Mouse (Mus musculus): Measurements from ENCODE around the gene Hsf2bp. TPM values are rescaled to one million over a fixed set of nuclear protein-coding genes. Genes with fewer than 3 reads are reported as not detected.

Gene Hsf2bp
- total and polyA plus RNA-seq, 3 experiments: 0.04 to 0.15 TPM; not detected in 1

DNA sequence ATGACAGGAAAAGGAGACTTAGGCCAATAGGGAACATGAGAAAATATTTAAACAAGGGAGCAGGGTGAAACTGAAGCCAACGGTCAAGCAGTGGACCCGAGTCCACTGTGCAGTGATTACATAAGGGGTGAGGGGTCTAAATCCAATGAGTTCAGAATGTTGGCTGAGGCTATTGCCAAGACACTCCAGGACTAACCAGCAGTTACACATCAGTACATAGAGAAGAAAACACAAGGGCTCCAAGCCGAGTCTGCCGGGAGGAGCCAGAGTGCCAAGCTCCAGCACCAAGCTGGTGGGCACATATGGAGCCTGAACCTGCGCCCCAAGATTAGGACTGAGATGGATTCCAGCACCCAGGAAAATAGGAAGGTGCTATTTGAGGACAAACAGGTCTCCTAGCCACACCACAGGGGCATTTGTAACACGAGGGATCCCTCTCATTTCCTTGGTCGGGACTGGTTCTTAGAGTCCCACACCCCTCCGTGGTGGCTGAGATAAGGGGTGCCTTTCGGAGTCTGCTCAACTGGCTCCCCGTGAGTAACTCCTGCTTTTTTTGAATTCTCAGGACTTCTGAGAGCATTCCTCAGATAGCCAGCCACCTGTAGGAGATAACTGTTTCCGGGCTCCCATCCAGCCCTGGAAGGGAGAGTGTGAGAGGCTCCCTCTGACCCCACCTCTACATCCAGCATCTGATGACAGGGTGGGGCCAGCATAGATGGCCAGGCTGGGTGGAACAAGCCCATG is 134.5 kb downstream of the Hsf2bp start:
- no peak overlapping the region for H3K4me3 ChIP-seq (ENCODE audit: control insufficient read depth in 1 of 2, insufficient read depth in 1 of 2, low read depth in 2 of 2, low read length in 2 of 2)
- H3K9me3 ChIP-seq (replicated peaks; ENCODE audit: insufficient read depth, low read length): no peaks in the 10 kb centered on the region
- H3K79me2 ChIP-seq (ENCODE audit: control insufficient read depth, insufficient read depth, low read length, poor library complexity): no peaks in the 10 kb centered on the region
- H3K36me3 ChIP-seq (ENCODE audit: control insufficient read depth in 1 of 2, insufficient read depth in 2 of 2, low read length in 2 of 2): peaks cover 0 to 5% of the 10 kb centered on the region in 2 experiments; a peak in 1 of 4 replicates
- no peak for DNase-seq (ENCODE audit: low read depth, low spot score)
- TF ChIP-seq ZMIZ1 (IDR thresholded peaks at IDR 0.05; ENCODE audit: low read depth, low read length) (no peak), USF1 (IDR thresholded peaks at IDR 0.05; ENCODE audit: low read depth, low read length) (no peak), SIN3A (IDR thresholded peaks at IDR 0.05; ENCODE audit: low read length) (no peak), POLR2AphosphoS2 (IDR thresholded peaks at IDR 0.05; ENCODE audit: low read length) (no peak), USF2 (IDR thresholded peaks at IDR 0.05; ENCODE audit: borderline replicate concordance in 1 of 2, insufficient read depth in 1 of 2, low read depth in 1 of 2, low read length in 2 of 2) (no peak), MYC (IDR thresholded peaks at IDR 0.05; ENCODE audit: low read depth, low read length) (no peak), MAFK (IDR thresholded peaks at IDR 0.05; ENCODE audit: borderline replicate concordance, low read depth, low read length) (no peak)
- H3K4me1 ChIP-seq (ENCODE audit: control insufficient read depth in 1 of 2, insufficient read depth in 2 of 2, low read length in 2 of 2): peaks cover 0 to 6% of the 10 kb centered on the region in 2 experiments; a peak in 1 of 4 replicates
- H3K9ac ChIP-seq (ENCODE audit: control insufficient read depth, low read depth, low read length, poor library complexity, severe bottlenecking): no peak overlapping the region
- no peak overlapping the region for H3K27ac ChIP-seq (ENCODE audit: control insufficient read depth, low read depth, low read length)
- no peaks in the 10 kb centered on the region for H3K27me3 ChIP-seq (ENCODE audit: control insufficient read depth in 1 of 2, insufficient read depth in 2 of 2, low read length in 2 of 2)

GRCm38 (mm10) chr17:31898941-31899340 is 137.2 kb downstream of the Hsf2bp start:
- H3K4me1 ChIP-seq (ENCODE audit: control insufficient read depth in 1 of 2, insufficient read depth in 2 of 2, low read length in 2 of 2): peaks cover 0 to 6% of the 10 kb centered on the region in 2 experiments; a peak in 1 of 4 replicates
- H3K27ac ChIP-seq (ENCODE audit: control insufficient read depth, low read depth, low read length): no peak overlapping the region
- DNase-seq (ENCODE audit: low read depth, low spot score): no peak
- no peak overlapping the region for H3K4me3 ChIP-seq (ENCODE audit: control insufficient read depth in 1 of 2, insufficient read depth in 1 of 2, low read depth in 2 of 2, low read length in 2 of 2)
- H3K27me3 ChIP-seq (ENCODE audit: control insufficient read depth in 1 of 2, insufficient read depth in 2 of 2, low read length in 2 of 2): no peaks in the 10 kb centered on the region
- no peaks in the 10 kb centered on the region for H3K9me3 ChIP-seq (replicated peaks; ENCODE audit: insufficient read depth, low read length)
- TF ChIP-seq JUND (IDR thresholded peaks at IDR 0.05; ENCODE audit: low read depth, low read length) (no peak), TCF12 (IDR thresholded peaks at IDR 0.05; ENCODE audit: low read depth, low read length) (no peak), SMC3 (IDR thresholded peaks at IDR 0.05; ENCODE audit: low read depth, low read length) (no peak), POLR2AphosphoS5 (IDR thresholded peaks at IDR 0.05; ENCODE audit: borderline replicate concordance, low read depth, low read length) (no peak), SIN3A (IDR thresholded peaks at IDR 0.05; ENCODE audit: low read length) (no peak), CTCF (IDR thresholded peaks at IDR 0.05 in 2 of 3, conservative IDR thresholded peaks at IDR 0.05 in 1 of 3; ENCODE audit: control insufficient read depth in 1 of 3, insufficient read depth in 1 of 3, low read depth in 2 of 3, low read length in 3 of 3, poor library complexity in 1 of 3, severe bottlenecking in 1 of 3) (no peak), CHD2 (IDR thresholded peaks at IDR 0.05; ENCODE audit: low read length) (no peak), MEF2A (IDR thresholded peaks at IDR 0.05; ENCODE audit: extremely low read depth, insufficient replicate concordance, low read depth, low read length, poor library complexity, severe bottlenecking) (no peak), POLR2AphosphoS2 (IDR thresholded peaks at IDR 0.05; ENCODE audit: low read length) (no peak), CHD1 (IDR thresholded peaks at IDR 0.05; ENCODE audit: low read depth, low read length) (no peak), ZC3H11A (IDR thresholded peaks at IDR 0.05; ENCODE audit: low read depth, low read length) (no peak), GABPA (IDR thresholded peaks at IDR 0.05; ENCODE audit: low read depth, low read length) (no peak), MYB (IDR thresholded peaks at IDR 0.05; ENCODE audit: low read depth, low read length) (no peak), MXI1 (IDR thresholded peaks at IDR 0.05; ENCODE audit: low read depth, low read length) (no peak)
- no peaks in the 10 kb centered on the region for H3K79me2 ChIP-seq (ENCODE audit: control insufficient read depth, insufficient read depth, low read length, poor library complexity)
- peaks cover 0 to 5% of the 10 kb centered on the region in 2 experiments; a peak in 1 of 4 replicates for H3K36me3 ChIP-seq (ENCODE audit: control insufficient read depth in 1 of 2, insufficient read depth in 2 of 2, low read length in 2 of 2)
- no peak overlapping the region for H3K9ac ChIP-seq (ENCODE audit: control insufficient read depth, low read depth, low read length, poor library complexity, severe bottlenecking)

Measured in MEL (cell line).